Mouse (Mus musculus): Measurements from ENCODE around the gene Gm21885.
"Not testable (repeated sequence)": the region's sequence is repeated elsewhere in the genome, so short reads cannot be mapped to it uniquely, and the experiment has no call there.

Gm21885 gene

GRCm38 (mm10) chr11:94281199-94282181 lies at the start of gene Gm21885:
Gene Gm21885 (plus strand): TSS chr11:94281873.
- DNase-seq (ENCODE audit: inconsistent ontology term), result no peak

- DNase-seq (ENCODE audit: inconsistent ontology term), result peak; percentile 65
Observed at GRCm38 (mm10) chr11:94233405-94233804, 48.3 kb upstream of the Gm21885 start.

GRCm38 (mm10) chr11:94234380-94234779 lies 47.3 kb upstream of the Gm21885 start:
- DNase-seq (ENCODE audit: inconsistent ontology term), result no peak

- no peak for DNase-seq (ENCODE audit: inconsistent ontology term)
Observed at GRCm38 (mm10) chr11:94234857-94235256, 46.8 kb upstream of the Gm21885 start.

GRCm38 (mm10) chr11:94236074-94236473 lies 45.6 kb upstream of the Gm21885 start:
- peak; percentile 86 for DNase-seq (ENCODE audit: inconsistent ontology term)

- DNase-seq (ENCODE audit: inconsistent ontology term), result no peak
Observed at GRCm38 (mm10) chr11:94238786-94239185, 42.9 kb upstream of the Gm21885 start.

GRCm38 (mm10) chr11:94239706-94240105 lies 42.0 kb upstream of the Gm21885 start:
- DNase-seq (ENCODE audit: inconsistent ontology term), result peak; percentile 24

- peak; percentile 36 for DNase-seq (ENCODE audit: inconsistent ontology term)
Observed at GRCm38 (mm10) chr11:94242760-94243421, 38.8 kb upstream of the Gm21885 start.

GRCm38 (mm10) chr11:94243422-94244180 lies 38.1 kb upstream of the Gm21885 start:
- DNase-seq (ENCODE audit: inconsistent ontology term), result no peak

GRCm38 (mm10) chr11:94244385-94244784 lies 37.3 kb upstream of the Gm21885 start:
- DNase-seq (ENCODE audit: inconsistent ontology term), result no peak

- DNase-seq (ENCODE audit: inconsistent ontology term), result no peak
Observed at GRCm38 (mm10) chr11:94245955-94246788, 35.5 kb upstream of the Gm21885 start, which contains the start of gene Wfikkn2. Gene Wfikkn2 (minus strand): TSS chr11:94246005.

- DNase-seq (ENCODE audit: inconsistent ontology term), result no peak
Observed at GRCm38 (mm10) chr11:94246789-94247061, 34.9 kb upstream of the Gm21885 start.

GRCm38 (mm10) chr11:94253156-94253555 lies 28.5 kb upstream of the Gm21885 start:
- no peak for DNase-seq (ENCODE audit: inconsistent ontology term)

GRCm38 (mm10) chr11:94253691-94254090 lies 28.0 kb upstream of the Gm21885 start:
- DNase-seq (ENCODE audit: inconsistent ontology term), result peak; percentile 47

GRCm38 (mm10) chr11:94255733-94256132 lies 25.9 kb upstream of the Gm21885 start:
- DNase-seq (ENCODE audit: inconsistent ontology term), result no peak

GRCm38 (mm10) chr11:94257987-94258386 lies 23.7 kb upstream of the Gm21885 start:
- DNase-seq (ENCODE audit: inconsistent ontology term), result no peak

- DNase-seq (ENCODE audit: inconsistent ontology term), result no peak
Observed at GRCm38 (mm10) chr11:94259814-94260213, 21.9 kb upstream of the Gm21885 start.

GRCm38 (mm10) chr11:94261585-94262370 lies 19.9 kb upstream of the Gm21885 start:
- no peak for DNase-seq (ENCODE audit: inconsistent ontology term)

GRCm38 (mm10) chr11:94265134-94265785 lies 16.4 kb upstream of the Gm21885 start:
- peak; percentile 72 for DNase-seq (ENCODE audit: inconsistent ontology term)

GRCm38 (mm10) chr11:94266155-94266554 lies 15.5 kb upstream of the Gm21885 start:
- DNase-seq (ENCODE audit: inconsistent ontology term), result not testable (repeated sequence)
